Mouse (Mus musculus) CH12.LX (cell line): ENCODE results near the gene Ush1g. TPM values are rescaled to one million over a fixed set of nuclear protein-coding genes. Genes with fewer than 3 reads are reported as not detected.

Experiments
- DNase-seq: peaks from one replicate; pipeline ENCODE4 v3.0.0-alpha.2; 2013; ENCODE audit errors: extremely low read depth
- H3K27ac ChIP-seq: 2 replicates; pipeline ENCODE4 v1.5.1; 2012; ENCODE audit warnings: low read depth, mild to moderate bottlenecking, control low read depth, moderate library complexity; ENCODE audit not compliant: insufficient read depth
- H3K27me3 ChIP-seq: replicated peaks from 2 replicates; pipeline ENCODE3; 2012; ENCODE audit warnings: inconsistent platforms
- H3K36me3 ChIP-seq, 2 experiments: replicated peaks in 1 of 2; 2 replicates each; pipeline versions ENCODE3 to v1.6.1; 2012; ENCODE audit warnings: inconsistent platforms in 1 of 2, low read length in 1 of 2, mild to moderate bottlenecking in 1 of 2, mixed read lengths in 1 of 2, moderate library complexity in 1 of 2; ENCODE audit not compliant: control insufficient read depth in 1 of 2, insufficient read depth in 1 of 2
- H3K4me1 ChIP-seq, 2 experiments: 2 replicates each; pipeline ENCODE4 v1.6.1; 2012; ENCODE audit warnings: inconsistent platforms in 1 of 2, moderate library complexity in 1 of 2; ENCODE audit not compliant: insufficient read depth in 2 of 2, control insufficient read depth in 1 of 2
- H3K4me2 ChIP-seq: 2 replicates; pipeline ENCODE4 v1.6.1; 2012; ENCODE audit warnings: low read depth, mild to moderate bottlenecking, control low read depth; ENCODE audit not compliant: poor library complexity, insufficient read depth, severe bottlenecking
- H3K4me3 ChIP-seq, 3 experiments: fragments of 150-350 bp in 1 of 3; sonication (generic) in 1 of 3; replicated peaks in 1 of 3; 2 replicates each; pipeline versions ENCODE3 to v1.5.1; 2011 to 2012; ENCODE audit warnings: low read depth in 2 of 3, low read length in 2 of 3, mild to moderate bottlenecking in 2 of 3, moderate library complexity in 2 of 3, control low read depth in 1 of 3, improper control_type of control experiment in 1 of 3, inconsistent platforms in 1 of 3, mixed read lengths in 1 of 3; ENCODE audit not compliant: poor library complexity in 1 of 3
- H3K79me2 ChIP-seq: replicated peaks from 2 replicates; pipeline ENCODE4 v1.6.1; 2012; ENCODE audit warnings: mild to moderate bottlenecking, moderate library complexity; ENCODE audit not compliant: control insufficient read depth, poor library complexity, insufficient read depth, severe bottlenecking; ENCODE audit errors: extremely low read depth
- H3K9ac ChIP-seq: 2 replicates; pipeline ENCODE4 v1.6.1; 2012; ENCODE audit warnings: low read depth, mild to moderate bottlenecking, control low read depth, moderate library complexity; ENCODE audit not compliant: insufficient read depth
- H3K9me3 ChIP-seq: replicated peaks from 2 replicates; pipeline ENCODE3; 2012; ENCODE audit warnings: low read length, inconsistent platforms, mixed read lengths
- BHLHE40 ChIP-seq: IDR thresholded peaks from 2 replicates; pipeline ENCODE4 v1.6.1; 2011; ENCODE audit warnings: mild to moderate bottlenecking, low read depth, low read length, improper control_type of control experiment
- CHD2 ChIP-seq: IDR thresholded peaks from 2 replicates; pipeline ENCODE4 v1.6.1; 2011; ENCODE audit warnings: low read length, improper control_type of control experiment
- EP300 ChIP-seq: IDR thresholded peaks from 2 replicates; pipeline ENCODE4 v1.6.1; 2011; ENCODE audit warnings: low read length, improper control_type of control experiment
- ETS1 ChIP-seq: conservative IDR thresholded peaks from 2 replicates; pipeline ENCODE4 v1.6.1; 2012; ENCODE audit warnings: low read depth, mild to moderate bottlenecking, inconsistent platforms, low read length, improper control_type of control experiment, moderate library complexity
- GABPA ChIP-seq: IDR thresholded peaks from 2 replicates; pipeline ENCODE4 v1.6.1; 2012; ENCODE audit warnings: low read depth, low read length, improper control_type of control experiment, inconsistent platforms; ENCODE audit not compliant: insufficient replicate concordance
- HCFC1 ChIP-seq: IDR thresholded peaks from 2 replicates; pipeline ENCODE4 v1.6.1; 2012; ENCODE audit warnings: low read depth, mild to moderate bottlenecking, inconsistent platforms, low read length, improper control_type of control experiment
- JUN ChIP-seq: IDR thresholded peaks from 2 replicates; pipeline ENCODE4 v1.6.1; 2011; ENCODE audit warnings: low read depth, mild to moderate bottlenecking, low read length, improper control_type of control experiment, moderate library complexity; ENCODE audit not compliant: insufficient read depth
- MAX ChIP-seq: IDR thresholded peaks from 2 replicates; pipeline ENCODE4 v1.6.1; 2011; ENCODE audit warnings: low read length, improper control_type of control experiment
- MXI1 ChIP-seq: IDR thresholded peaks from 2 replicates; pipeline ENCODE4 v1.6.1; 2011; ENCODE audit warnings: mild to moderate bottlenecking, low read depth, low read length, improper control_type of control experiment
- PAX5 ChIP-seq: IDR thresholded peaks from 2 replicates; pipeline ENCODE4 v1.6.1; 2012; ENCODE audit warnings: low read length, inconsistent platforms, mixed read lengths
- POLR2A ChIP-seq: IDR thresholded peaks from 2 replicates; pipeline ENCODE4 v1.6.1; 2011; ENCODE audit warnings: low read depth, mild to moderate bottlenecking, improper control_type of control experiment, low read length
- POLR2AphosphoS2 ChIP-seq: IDR thresholded peaks from 2 replicates; pipeline ENCODE4 v1.6.1; 2011; ENCODE audit warnings: low read depth, low read length, improper control_type of control experiment
- RCOR1 ChIP-seq: conservative IDR thresholded peaks from 2 replicates; pipeline ENCODE4 v1.6.1; 2012; ENCODE audit warnings: low read depth, mild to moderate bottlenecking, inconsistent platforms, low read length, improper control_type of control experiment
- TCF12 ChIP-seq: IDR thresholded peaks from 2 replicates; pipeline ENCODE4 v1.6.1; 2014; ENCODE audit warnings: low read depth, mild to moderate bottlenecking, inconsistent platforms, low read length, improper control_type of control experiment
- UBTF ChIP-seq: IDR thresholded peaks from 2 replicates; pipeline ENCODE4 v1.6.1; 2012; ENCODE audit warnings: low read depth, mild to moderate bottlenecking, inconsistent platforms, low read length, improper control_type of control experiment, moderate library complexity
- ZC3H11A ChIP-seq: IDR thresholded peaks from 2 replicates; pipeline ENCODE4 v1.6.1; 2012; ENCODE audit warnings: low read depth, mild to moderate bottlenecking, inconsistent platforms, low read length, improper control_type of control experiment
- ZMIZ1 ChIP-seq: IDR thresholded peaks from 2 replicates; pipeline ENCODE4 v1.6.1; 2012; ENCODE audit warnings: low read depth, mild to moderate bottlenecking, inconsistent platforms, low read length, improper control_type of control experiment
- dilution Hi-C: fragments of 300-500 bp; cut with MboI; formaldehyde crosslinking; loops from 2 replicates; pipeline ENCODE4 v1.14.3; 2020; ENCODE audit warnings: low sequenced_read_pairs; ENCODE audit not compliant: extremely low pct_unique_long_range_greater_than_20kb, extremely low pct_ligation_motif_present
- in situ Hi-C: fragments of 300-500 bp; cut with MboI; formaldehyde crosslinking; loops from 3 replicates; pipeline ENCODE4 v1.14.3; 2019; ENCODE audit warnings: low sequenced_read_pairs, low pct_ligation_motif_present, low pct_unique_long_range_greater_than_20kb, mixed read lengths
- polyA plus RNA-seq: library from polyadenylated mRNA; unstranded; fragments of >175 nt; gene quantifications from 2 replicates; pipeline ENCODE4 v1.2.1, GENCODE M21; 2012; ENCODE audit warnings: low read depth; ENCODE audit not compliant: insufficient read length
- total RNA-seq, 2 experiments: library from RNA; depleted of rRNA; stranded (reverse); fragments of 300-350 nt in 1 of 2; fragments of >200 nt in 1 of 2; gene quantifications; 2 replicates each; pipeline ENCODE4 v1.2.3; 2012 to 2014

The Ush1g gene
- total and polyA plus RNA-seq, 3 experiments = 0.42 TPM; not detected in 2

- dilution Hi-C loops = no loop called here
- no peak for DNase-seq
- Histone ChIP-seq H3K27ac (no peak overlapping the region), H3K4me1 (peaks cover 0 to 8% of the 10 kb centered on the region in 2 experiments; a peak in 2 of 4 replicates), H3K4me3 (no peak overlapping the region), H3K9me3 (no peaks in the 10 kb centered on the region), H3K79me2 (no peaks in the 10 kb centered on the region), H3K4me2 (no peak overlapping the region), H3K36me3 (peaks cover 0 to 7% of the 10 kb centered on the region in 2 experiments), H3K27me3 (peaks cover 2% of the 10 kb centered on the region), H3K9ac (no peak overlapping the region)
- TF ChIP-seq MAX = no peak
- TF ChIP-seq JUN = no peak
- TF ChIP-seq TCF12 = no peak
- no peak for TF ChIP-seq POLR2AphosphoS2
- TF ChIP-seq GABPA = no peak
- no peak for TF ChIP-seq CHD2
- no peak for TF ChIP-seq ZC3H11A
- TF ChIP-seq ZMIZ1 = no peak
- in situ Hi-C loops = no loop called here
Observed at GRCm38 (mm10) chr11:115285282-115285681, 36.6 kb downstream of the Ush1g start.

GRCm38 (mm10) chr11:115283891-115284620 lies 37.8 kb downstream of the Ush1g start:
- DNase-seq = no peak
- dilution Hi-C loops = no loop called here
- Histone ChIP-seq H3K36me3 (peaks cover 0 to 7% of the 10 kb centered on the region in 2 experiments), H3K4me2 (no peak overlapping the region), H3K27ac (no peak overlapping the region), H3K4me3 (no peak overlapping the region), H3K27me3 (no peaks in the 10 kb centered on the region), H3K4me1 (peaks cover 0 to 18% of the 10 kb centered on the region in 2 experiments; a peak in 2 of 4 replicates), H3K9ac (no peak overlapping the region), H3K9me3 (no peaks in the 10 kb centered on the region)
- TF ChIP-seq RCOR1 (no peak), TCF12 (no peak), UBTF (no peak), MXI1 (no peak), ZMIZ1 (no peak), HCFC1 (no peak), ZC3H11A (no peak), POLR2AphosphoS2 (no peak), BHLHE40 (no peak), ETS1 (no peak), POLR2A (no peak), PAX5 (no peak), EP300 (no peak)
- TF ChIP-seq, all 38 proteins: peak for 0
- H3K79me2 ChIP-seq = no peaks in the 10 kb centered on the region
- in situ Hi-C loops = no loop called here
